Mouse (Mus musculus) bone marrow macrophage, adult 2 months (primary cell): ENCODE data around the gene Jph4.

ENCODE experiments used
- CTCF ChIP-seq: IDR thresholded peaks from 2 replicates; pipeline ENCODE4 v1.5.1; 2012; ENCODE audit warnings: low read depth, mild to moderate bottlenecking, low read length, moderate library complexity
- POLR2A ChIP-seq: IDR thresholded peaks from 2 replicates; pipeline ENCODE4 v1.6.1; 2012; ENCODE audit warnings: mild to moderate bottlenecking, low read depth, low read length, borderline replicate concordance

DNA sequence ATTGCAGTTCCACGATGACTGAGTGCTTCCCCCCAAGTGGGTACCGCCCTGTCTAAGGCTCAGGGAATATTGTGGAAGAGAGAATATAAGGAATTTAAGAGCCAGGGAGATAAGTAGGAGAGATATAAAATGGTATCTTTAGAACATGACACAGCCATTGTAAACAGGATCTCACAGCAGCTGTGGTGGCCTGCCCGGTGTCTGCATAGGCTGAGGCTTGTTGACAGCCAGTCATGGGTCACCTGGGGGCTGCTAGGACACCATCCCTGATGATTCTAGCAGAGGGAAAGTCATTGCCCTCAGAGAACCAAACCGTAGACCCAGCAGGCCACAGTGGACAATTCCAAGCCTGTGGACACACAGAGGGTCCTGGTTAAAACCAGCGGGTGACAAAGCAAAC lies 34.2 kb upstream of the Jph4 start:
- TF ChIP-seq CTCF (no peak), POLR2A (no peak)
